Mouse (Mus musculus) forebrain, embryonic 11.5 days (tissue): ENCODE measurements at regions not wholly inside any gene's neighbourhood (a gene's known extent, or its start where the extent isn't known, plus 50 kb on each side); places are given as distances from the start of the nearest gene placed in this dataset.

ENCODE experiments used
- ATAC-seq: fragments of 200-750 bp; cut with Nextera tagmentation; replicated peaks from 2 replicates; pipeline ENCODE4 v1.8.0; 2017; ENCODE audit warnings: moderate TSS enrichment; ENCODE audit not compliant: low FRiP score
- DNase-seq: peaks from one replicate; pipeline ENCODE4 v3.0.0-alpha.2; 2017; ENCODE audit warnings: low spot score
- H3K27ac ChIP-seq: fragments of 300-500 bp; sonication (generic); 2 replicates; pipeline ENCODE4 v1.5.1; 2014; ENCODE audit warnings: low read depth, low read length
- H3K27me3 ChIP-seq: fragments of 300-500 bp; sonication (generic); 2 replicates; pipeline ENCODE4 v1.6.1; 2014; ENCODE audit warnings: mild to moderate bottlenecking, low read length, mixed read lengths; ENCODE audit not compliant: control insufficient read depth, insufficient read depth
- H3K36me3 ChIP-seq: fragments of 300-500 bp; sonication (generic); 2 replicates; pipeline ENCODE4 v1.6.1; 2014; ENCODE audit warnings: mild to moderate bottlenecking, low read length, moderate library complexity, mixed read lengths; ENCODE audit not compliant: control insufficient read depth, insufficient read depth
- H3K4me1 ChIP-seq: fragments of 300-500 bp; sonication (generic); replicated peaks from 2 replicates; pipeline ENCODE4 v1.6.1; 2014; ENCODE audit warnings: low read length, mixed read lengths; ENCODE audit not compliant: control insufficient read depth, insufficient read depth
- H3K4me2 ChIP-seq: fragments of 300-500 bp; sonication (generic); 2 replicates; pipeline ENCODE4 v1.6.1; 2014; ENCODE audit warnings: low read depth, mild to moderate bottlenecking, low read length, moderate library complexity, mixed read lengths; ENCODE audit not compliant: severe bottlenecking
- H3K4me3 ChIP-seq: fragments of 300-500 bp; sonication (generic); 2 replicates; pipeline ENCODE4 v1.5.1; 2014; ENCODE audit warnings: low read depth, low read length
- H3K9ac ChIP-seq: fragments of 300-500 bp; sonication (generic); 2 replicates; pipeline ENCODE4 v1.6.1; 2014; ENCODE audit warnings: low read length
- H3K9me3 ChIP-seq: fragments of 300-500 bp; sonication (generic); 2 replicates; pipeline ENCODE4 v1.6.1; 2016; ENCODE audit warnings: low read length, mixed read lengths; ENCODE audit not compliant: control insufficient read depth

- H3K4me2 ChIP-seq: no peak overlapping the region
- H3K27me3 ChIP-seq: no peaks in the 10 kb centered on the region
- no peak overlapping the region for H3K27ac ChIP-seq
- no peak overlapping the region for H3K4me3 ChIP-seq
- DNase-seq (no peak), ATAC-seq (no peak)
- no peaks in the 10 kb centered on the region for H3K4me1 ChIP-seq
- no peaks in the 10 kb centered on the region for H3K9me3 ChIP-seq
- H3K36me3 ChIP-seq: no peaks in the 10 kb centered on the region
- no peak overlapping the region for H3K9ac ChIP-seq
These were observed 1507.1 kb downstream of the Epha7 start for GRCm38 (mm10) chr4:30320038-30320437.

- no peaks in the 10 kb centered on the region for H3K4me1 ChIP-seq
- H3K27ac ChIP-seq: no peak overlapping the region
- H3K36me3 ChIP-seq: no peaks in the 10 kb centered on the region
- H3K9me3 ChIP-seq: no peaks in the 10 kb centered on the region
- no peak overlapping the region for H3K4me2 ChIP-seq
- no peak overlapping the region for H3K4me3 ChIP-seq
- no peak for ATAC-seq
- H3K27me3 ChIP-seq: no peaks in the 10 kb centered on the region
- no peak for DNase-seq
- H3K9ac ChIP-seq: no peak overlapping the region
These were observed 1534.6 kb downstream of the Epha7 start for GRCm38 (mm10) chr4:30347552-30347951.
